Mouse (Mus musculus) v-Abl transformed pro-B cells (cell line): ENCODE results near the gene Fpgs.

ENCODE experiments used
- in situ Hi-C, 2 experiments: fragments of 400-800 bp; cut with MboI; formaldehyde crosslinking; loops; one replicate each; pipeline ENCODE4 v1.15.1; 2025; ENCODE audit not compliant: unreplicated experiment in 2 of 2

Gene Fpgs

DNA sequence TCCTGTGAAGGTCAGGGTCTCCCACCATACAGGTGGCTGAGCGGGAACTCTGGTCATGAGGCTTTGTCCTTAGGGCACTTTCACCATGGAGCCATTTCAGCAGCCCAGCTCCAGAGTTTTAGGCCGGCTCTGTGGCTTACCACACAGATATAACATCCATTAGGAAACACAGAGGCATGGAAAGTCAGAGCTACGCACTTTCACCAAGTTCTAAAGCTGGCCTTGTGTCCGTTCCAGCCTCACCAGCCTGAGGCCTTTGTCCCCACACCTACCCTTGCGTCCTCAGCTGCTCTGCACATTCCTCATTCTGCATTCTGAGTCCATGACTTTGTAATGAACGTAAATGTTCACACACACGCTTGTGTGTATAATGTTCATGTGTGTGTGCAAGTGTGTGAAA lies 1.1 kb upstream of the Fpgs start:
- in situ Hi-C loops: no loop called here

DNA sequence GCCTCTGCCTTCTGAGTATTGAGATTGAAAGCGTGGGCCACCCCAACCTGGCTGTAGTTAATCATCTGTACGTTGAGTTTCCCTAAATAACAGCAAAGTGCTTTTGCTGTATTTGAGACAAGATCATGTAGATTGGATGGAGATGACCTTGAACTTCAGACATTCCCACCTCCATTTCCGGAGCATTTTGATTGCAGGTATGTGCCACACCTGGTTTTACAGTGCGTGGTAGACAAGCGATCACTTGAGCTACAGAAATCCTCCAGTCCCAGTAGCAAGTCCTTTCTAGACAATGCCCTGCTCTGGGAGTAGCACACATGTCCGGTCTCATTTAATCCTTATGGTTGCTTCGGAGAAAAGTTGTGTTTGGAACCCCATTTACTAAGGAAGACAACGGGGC lies 899 bp downstream of the Fpgs start:
- in situ Hi-C loops: loop anchor here in 1 of 2 experiments (5.0 kb wide), 1 partner anchor 149 kb away; no protein-coding TSS in a partner anchor

DNA sequence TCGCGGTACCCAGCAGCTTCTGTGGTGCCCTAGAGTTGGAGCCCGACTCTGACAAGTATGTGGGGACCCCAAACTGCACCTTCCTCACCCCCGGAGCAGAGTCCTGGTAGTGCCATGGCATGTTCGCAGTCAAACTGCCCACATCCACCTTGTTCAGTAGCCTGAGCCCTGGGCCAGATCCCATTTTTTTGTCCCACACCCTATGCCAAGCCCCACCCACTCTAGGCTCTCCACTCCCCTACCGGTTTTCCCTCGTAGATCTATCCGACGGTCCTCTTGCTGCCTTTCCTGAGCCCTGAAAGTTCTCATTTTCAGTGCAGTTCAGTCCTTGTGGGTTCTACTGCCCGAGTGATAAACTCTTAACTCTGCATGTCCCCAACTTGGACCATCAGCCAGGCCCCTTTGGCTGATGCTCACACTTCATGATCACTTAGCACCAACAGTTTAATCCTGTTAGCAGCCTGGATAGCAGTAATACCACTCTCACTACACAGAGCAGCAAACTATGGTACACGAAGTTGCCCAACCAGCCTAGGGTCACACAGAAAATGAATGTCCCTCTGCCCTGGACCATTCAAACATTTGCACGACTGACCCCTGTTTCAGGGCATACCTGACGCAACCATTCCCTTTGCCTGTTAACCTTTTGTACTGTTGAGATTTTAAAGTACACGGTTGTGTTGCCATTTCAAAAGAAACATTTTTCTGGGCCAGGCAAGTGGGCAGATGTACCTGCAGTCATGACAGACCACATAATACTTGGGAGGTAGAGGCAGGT lies 2.8 kb downstream of the Fpgs start:
- in situ Hi-C loops: loop anchor here in 1 of 2 experiments (5.0 kb wide), 1 partner anchor 151 kb away; no protein-coding TSS in a partner anchor

DNA sequence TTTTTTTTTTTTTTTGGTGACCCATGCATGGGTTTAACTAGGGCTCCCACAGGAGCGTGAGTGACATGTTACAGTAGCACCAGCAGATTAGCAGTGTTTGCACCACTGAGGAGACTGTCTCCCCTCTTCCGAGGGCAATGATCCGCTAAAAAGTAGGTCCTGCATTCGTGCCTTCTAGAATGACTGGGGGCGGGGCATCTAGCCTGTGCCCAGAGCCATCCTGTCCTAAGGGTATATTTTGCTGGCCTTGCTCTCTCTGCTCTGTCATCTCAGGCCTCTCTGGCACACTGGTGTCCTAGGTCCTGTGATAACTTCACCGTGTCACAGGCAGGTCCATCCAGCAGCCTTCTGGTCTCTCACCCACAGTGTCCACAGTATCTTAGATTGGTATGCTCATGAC lies 4.3 kb downstream of the Fpgs start:
- in situ Hi-C loops: loop anchor here (5.0 to 25.0 kb wide), 2 partner anchors 112 to 153 kb away; partner anchors contain the start of genes 9430097D07Rik (in 1 of the 2), St6galnac4 (in 1 of the 2) and St6galnac6 (in 1 of the 2)

DNA sequence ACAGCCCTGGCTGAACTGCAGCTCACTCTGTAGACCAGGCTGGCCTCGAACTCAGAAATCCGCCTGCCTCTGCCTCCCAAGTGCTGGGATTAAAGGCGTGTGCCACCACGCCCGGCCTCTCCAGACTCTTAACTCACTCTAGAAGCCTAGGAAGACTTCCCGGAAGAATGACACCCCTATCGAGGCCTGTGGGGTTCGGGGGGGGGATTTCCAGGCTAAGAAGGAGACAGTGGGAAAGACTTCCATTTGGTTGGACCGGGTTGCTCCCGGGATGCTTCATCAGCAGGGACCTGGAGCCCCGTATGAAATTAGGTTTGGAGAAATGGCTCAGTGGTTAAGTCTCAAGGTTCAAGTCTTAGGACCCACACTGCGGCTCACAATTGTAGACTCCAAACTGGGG lies 9.3 kb downstream of the Fpgs start:
- in situ Hi-C loops: loop anchor here (5.0 to 25.0 kb wide), 2 partner anchors 107 to 158 kb away; partner anchors contain the start of genes 9430097D07Rik (in 1 of the 2), St6galnac4 (in 1 of the 2) and St6galnac6 (in 1 of the 2)

DNA sequence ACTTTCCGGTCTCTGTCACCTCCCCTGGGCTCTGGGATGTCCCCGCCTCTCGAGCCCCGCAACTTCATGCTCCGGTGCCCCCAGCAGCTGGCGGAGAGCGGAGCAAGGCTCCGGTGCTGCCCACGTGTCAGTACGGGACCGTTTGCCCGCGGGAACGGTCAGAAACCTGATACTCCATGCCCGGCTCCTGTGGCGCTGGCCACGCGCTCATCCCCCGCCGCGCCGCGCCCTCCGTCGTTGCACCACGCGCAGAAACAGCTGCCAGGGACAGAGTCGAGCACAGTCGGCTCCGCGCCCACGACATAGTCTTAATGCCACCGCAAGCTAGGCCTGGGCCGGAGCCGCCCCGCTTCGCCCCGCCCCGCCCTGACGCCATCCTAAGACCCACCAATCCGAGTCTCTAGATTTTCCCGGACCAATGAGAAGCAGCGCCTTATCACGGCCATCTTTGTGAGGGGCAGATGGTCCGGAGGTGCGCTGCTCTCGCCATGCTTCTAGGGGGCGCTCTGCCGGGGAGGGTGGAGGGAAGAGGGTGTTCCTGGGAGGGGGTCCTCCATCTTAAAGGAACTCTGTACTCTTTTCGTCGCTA lies 10.0 kb downstream of the Fpgs start:
- in situ Hi-C loops: loop anchor here in 1 of 2 experiments (25.0 kb wide), 1 partner anchor 107 kb away; the partner anchor contains the start of genes 9430097D07Rik, St6galnac4 and St6galnac6

DNA sequence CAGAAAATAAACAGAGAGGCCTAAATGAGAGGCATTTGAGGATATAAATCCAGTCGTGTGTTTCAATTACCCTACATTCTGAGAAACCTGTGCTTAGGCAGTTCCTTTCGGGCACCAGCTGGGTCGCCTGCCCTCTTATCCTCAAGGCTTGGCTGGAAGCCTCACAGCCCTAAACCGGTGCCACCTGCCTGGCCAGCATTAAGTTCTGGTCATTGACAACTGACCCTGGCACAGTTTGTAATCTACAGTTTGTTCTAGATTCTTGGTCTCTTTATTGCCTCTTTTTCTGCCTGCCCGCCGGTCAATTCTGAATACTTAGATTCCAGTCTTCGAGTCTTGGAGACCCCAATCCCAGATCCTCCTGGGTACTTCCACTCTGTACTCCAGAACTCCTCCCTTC lies 10.7 kb downstream of the Fpgs start:
- in situ Hi-C loops: loop anchor here in 1 of 2 experiments (25.0 kb wide), 1 partner anchor 106 kb away; the partner anchor contains the start of genes 9430097D07Rik, St6galnac4 and St6galnac6

DNA sequence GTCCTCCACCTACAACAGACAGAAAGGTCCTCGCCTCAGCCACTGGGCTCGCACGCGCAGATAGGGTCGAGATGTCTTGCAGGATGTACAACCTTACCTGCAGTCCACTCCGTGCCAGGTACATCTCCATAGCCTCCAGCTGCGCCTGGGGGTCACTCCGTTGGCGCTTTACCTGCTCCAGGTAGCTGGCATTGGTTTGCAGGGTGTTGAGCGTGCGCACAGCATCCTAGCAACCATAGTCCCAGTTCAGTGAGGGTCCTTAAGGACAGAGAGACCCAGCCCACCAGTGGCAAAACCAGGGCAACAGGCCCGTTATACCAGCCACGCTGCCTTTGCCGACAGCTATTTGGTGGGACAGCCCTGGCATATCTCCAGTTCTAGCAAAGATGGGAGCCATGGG lies 11.4 kb downstream of the Fpgs start:
- in situ Hi-C loops: loop anchor here in 1 of 2 experiments (25.0 kb wide), 1 partner anchor 105 kb away; the partner anchor contains the start of genes 9430097D07Rik, St6galnac4 and St6galnac6

DNA sequence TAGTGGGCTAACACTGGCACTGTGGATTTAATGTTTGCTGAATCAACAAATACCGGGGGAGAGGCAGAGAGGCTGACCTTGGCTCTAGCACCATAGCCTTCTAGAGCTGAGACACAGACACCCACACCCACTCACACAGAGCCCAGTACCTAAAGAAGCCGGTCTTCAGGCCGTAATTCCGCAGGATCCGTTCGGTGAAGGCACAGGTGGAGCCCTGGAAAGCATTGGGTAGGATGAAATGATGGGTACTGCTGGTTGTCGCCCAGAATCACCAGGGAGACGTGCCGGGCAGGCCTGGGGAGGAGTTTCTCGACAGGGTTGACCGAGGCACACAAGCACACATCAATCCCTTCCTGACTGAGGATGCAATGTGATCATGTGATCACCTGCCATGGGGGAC lies 12.9 kb downstream of the Fpgs start:
- in situ Hi-C loops: loop anchor here in 1 of 2 experiments (25.0 kb wide), 1 partner anchor 104 kb away; the partner anchor contains the start of genes 9430097D07Rik, St6galnac4 and St6galnac6

DNA sequence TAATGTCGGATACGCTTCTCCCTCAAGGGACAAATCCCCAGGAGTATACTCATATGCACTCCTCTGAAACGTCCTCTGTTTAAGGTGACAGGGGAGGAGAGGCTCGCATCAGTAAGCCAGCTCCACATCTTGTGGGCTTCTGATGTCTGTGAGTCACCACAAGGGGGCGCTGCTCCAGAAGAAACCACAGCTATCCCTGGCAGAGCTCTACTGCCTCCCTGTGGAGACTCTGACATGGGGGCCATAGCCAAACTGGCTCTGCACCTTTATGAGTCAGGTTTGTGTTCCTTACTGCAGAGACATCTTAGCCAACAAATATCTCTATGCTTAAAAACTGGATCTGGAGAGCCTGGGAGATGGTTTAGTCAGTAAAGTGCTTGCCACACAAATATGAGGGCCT lies 14.5 kb downstream of the Fpgs start:
- in situ Hi-C loops: loop anchor here (5.0 to 25.0 kb wide), 2 partner anchors 57 to 102 kb away; partner anchors contain the start of genes 9430097D07Rik (in 1 of the 2), St6galnac4 (in 1 of the 2) and St6galnac6 (in 1 of the 2)

DNA sequence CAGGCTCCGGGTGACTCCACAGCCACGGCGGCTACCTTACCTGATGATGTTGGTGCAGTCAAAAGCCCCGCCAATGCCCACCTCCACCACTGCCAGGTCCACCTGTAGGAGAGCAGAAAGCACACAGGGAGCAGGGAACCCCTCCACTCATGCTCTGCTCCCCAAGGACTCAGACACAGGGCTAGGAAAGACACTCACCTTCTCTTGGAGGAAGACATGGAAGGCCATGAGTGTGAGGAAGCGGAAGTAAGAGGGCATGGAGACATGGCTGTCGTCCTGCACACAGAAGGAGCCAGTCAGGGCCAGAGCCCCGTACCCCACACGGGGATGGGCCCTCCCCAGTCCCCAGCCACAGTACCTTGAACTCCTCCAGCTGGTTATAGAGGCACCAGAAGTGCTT lies 16.4 kb downstream of the Fpgs start:
- in situ Hi-C loops: loop anchor here (5.0 to 25.0 kb wide), 2 partner anchors 55 to 100 kb away; partner anchors contain the start of genes 9430097D07Rik (in 1 of the 2), St6galnac4 (in 1 of the 2) and St6galnac6 (in 1 of the 2)

DNA sequence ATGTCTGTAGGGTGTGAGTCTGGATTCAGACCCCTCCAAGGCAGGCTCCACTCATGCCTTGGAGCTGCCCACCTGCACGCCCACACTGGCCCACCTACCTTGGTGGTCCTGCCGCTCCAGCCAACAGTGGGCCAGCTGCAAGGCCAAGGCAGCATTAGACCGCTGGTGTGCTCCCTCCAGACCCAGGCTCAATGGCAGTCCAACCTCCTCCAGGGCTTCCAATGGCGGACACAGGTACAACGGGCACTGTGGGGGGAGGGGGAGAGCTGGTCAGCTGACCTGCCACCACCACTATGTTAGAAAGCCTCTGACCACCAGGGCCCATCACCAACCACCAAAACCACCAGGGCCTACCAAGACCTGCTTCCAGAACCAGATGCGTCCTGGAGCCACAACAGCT lies 17.3 kb downstream of the Fpgs start:
- in situ Hi-C loops: loop anchor here (5.0 to 25.0 kb wide), 2 partner anchors 54 to 99 kb away; partner anchors contain the start of genes 9430097D07Rik (in 1 of the 2), St6galnac4 (in 1 of the 2) and St6galnac6 (in 1 of the 2)

DNA sequence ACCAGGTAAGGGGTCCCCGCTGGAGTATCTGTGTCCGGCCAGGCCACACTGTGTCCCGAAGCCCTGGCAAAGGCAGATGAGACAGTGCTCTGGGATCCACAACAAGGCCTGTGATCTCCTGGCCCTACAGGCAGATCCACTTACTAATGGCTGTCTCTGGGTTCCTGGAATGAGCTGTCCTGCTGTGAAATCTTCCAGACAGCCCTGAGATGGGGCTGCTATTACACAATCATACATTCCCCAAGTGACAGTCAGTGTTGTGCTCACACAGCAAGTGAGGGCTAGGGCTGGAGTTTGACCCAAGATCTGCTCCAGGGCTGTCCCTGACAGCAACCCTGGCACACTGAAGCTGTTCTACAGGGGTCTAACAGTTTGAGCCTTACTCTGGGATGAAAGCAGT lies 18.1 kb downstream of the Fpgs start:
- in situ Hi-C loops: loop anchor here (5.0 to 25.0 kb wide), 2 partner anchors 54 to 99 kb away; partner anchors contain the start of genes 9430097D07Rik (in 1 of the 2), St6galnac4 (in 1 of the 2) and St6galnac6 (in 1 of the 2)

DNA sequence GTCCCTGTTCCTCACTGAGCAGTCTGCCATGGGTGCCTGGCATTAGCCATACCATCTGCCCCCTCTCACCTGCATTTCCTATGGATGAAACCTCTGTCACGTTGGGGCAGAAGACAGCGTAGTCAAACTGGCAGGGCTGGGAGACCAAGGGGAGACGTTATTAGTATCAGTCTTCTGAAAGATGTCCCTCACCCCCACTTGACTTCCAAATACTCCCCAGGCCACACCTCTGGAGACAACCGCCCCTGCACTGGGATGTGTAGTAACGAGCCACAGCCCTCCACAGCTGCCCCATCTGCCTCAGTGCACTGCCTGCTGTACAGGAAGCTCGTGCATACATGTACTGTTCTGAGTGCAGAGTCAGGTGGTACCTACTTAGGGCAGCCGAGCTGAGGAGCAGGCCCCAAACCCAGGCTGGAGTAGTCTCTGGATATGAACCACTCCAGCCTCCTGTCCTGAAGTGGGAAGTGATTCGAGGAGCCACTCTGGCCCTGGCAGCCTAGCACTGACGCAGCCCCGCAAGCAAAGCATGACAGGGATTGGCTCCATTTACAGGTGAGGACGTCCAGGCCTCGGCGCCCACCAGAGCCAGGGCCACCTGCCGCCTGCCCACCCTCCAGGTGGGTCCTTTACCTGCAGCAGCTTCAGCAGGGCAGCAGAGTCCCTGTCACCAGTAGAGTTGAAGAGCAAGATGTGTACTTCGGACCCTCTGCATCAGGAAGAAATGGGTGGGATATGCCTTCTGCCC lies 19.1 kb downstream of the Fpgs start:
- in situ Hi-C loops: loop anchor here (5.0 to 25.0 kb wide), 2 partner anchors 53 to 98 kb away; partner anchors contain the start of genes 9430097D07Rik (in 1 of the 2), St6galnac4 (in 1 of the 2) and St6galnac6 (in 1 of the 2)

DNA sequence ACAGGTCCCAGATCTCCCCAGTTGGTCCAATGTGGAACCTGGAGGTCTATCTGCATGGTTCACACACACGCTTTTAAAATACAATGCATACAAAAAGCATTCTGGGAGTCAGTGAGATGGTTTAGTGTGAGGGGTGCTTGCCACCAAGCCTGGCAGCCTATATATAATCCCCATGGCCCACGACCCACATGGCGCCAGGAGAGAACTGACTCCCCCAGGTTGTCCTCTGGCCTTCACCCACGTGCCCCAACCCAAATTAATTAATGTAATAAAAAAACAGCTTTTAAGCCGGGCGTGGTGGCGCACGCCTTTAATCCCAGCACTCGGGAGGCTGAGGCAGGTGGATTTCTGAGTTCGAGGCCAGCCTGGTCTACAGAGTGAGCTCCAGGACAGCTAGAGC lies 20.2 kb downstream of the Fpgs start:
- in situ Hi-C loops: loop anchor here in 1 of 2 experiments (25.0 kb wide), 1 partner anchor 96 kb away; the partner anchor contains the start of genes 9430097D07Rik, St6galnac4 and St6galnac6

DNA sequence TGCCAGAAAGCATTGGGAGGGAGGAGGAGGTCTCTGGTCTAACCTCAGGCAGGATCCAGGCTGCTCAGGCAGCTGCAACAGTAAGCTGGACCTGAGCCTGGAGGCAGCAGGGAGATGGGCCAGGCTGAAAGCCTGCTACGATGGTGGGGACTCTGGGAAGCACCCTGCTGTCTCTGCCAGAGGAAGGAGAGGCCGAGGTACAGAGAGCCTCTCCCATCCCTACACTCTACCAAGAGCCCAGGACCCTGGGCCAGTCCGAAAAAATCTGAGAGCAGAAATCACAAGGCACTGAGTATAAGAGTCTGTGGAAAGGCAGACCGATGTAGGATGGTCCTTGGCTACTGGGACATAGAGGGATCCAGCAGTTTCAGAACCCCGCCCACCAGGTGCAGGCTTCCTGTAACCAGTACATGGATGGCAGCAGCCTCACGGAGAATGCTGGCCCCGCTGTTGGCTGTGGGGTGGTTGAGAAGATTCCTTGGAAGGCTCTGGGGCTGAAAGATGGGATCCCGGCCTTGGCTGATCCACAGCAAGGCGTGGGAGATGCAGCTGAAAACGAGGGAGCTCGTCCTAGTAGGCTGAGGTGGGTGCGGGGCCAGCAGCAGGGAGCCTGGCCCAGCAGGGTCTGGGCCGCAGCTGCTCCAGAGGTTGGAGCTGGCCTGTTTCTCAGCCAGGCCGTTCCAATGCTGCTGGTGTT lies 21.1 kb downstream of the Fpgs start:
- in situ Hi-C loops: loop anchor here in 1 of 2 experiments (25.0 kb wide), 1 partner anchor 96 kb away; the partner anchor contains the start of genes 9430097D07Rik, St6galnac4 and St6galnac6

DNA sequence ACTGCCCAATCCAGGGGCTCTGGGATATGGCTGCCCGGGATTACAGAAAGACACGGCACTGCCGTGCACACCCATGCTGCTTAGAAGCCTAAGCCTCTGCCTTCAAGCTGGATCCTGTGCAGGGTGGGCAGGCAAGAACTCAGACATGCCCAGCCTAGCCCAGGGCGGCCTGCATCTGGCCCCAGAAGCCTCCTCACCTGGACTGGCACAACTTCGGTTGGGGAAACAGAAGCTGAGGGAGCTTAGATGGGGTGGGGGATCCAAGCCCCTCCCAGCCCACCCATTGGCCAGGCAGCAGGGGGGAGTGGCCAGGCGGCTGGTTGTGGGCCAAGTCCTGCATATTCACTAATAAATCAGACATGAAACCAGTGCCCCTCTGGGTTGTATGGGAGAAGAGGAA lies 22.2 kb downstream of the Fpgs start:
- in situ Hi-C loops: loop anchor here in 1 of 2 experiments (25.0 kb wide), 1 partner anchor 94 kb away; the partner anchor contains the start of genes 9430097D07Rik, St6galnac4 and St6galnac6

DNA sequence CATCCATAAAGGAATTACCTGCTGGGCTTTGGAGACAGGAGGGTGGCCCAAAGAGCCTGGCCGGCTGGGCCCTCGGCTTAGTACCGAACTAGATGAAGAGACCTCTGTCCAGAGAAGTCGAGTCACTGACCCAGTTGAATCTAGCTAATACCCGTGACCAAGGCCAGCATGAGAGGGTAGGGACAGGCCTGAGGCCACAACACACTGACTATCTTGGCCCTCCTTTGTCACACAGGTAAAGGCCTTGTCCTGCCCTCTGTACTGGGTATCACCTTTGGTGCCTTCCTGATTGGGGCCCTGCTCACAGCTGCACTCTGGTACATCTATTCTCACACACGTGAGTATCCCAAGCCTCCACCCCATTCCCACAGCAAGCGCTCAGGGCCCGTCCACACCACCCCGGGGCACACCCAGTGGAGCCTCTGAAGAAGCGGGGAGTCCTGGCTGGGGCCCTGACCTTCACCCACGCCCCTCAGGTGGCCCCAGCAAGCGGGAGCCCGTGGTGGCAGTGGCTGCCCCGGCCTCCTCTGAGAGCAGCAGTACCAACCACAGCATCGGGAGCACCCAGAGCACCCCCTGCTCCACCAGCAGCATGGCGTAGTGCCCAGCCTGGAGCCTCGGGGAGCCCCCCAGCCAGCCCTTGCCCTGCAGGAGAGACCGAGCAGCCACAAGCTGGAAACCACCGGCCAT lies 22.8 kb downstream of the Fpgs start:
- in situ Hi-C loops: loop anchor here in 1 of 2 experiments (25.0 kb wide), 1 partner anchor 94 kb away; the partner anchor contains the start of genes 9430097D07Rik, St6galnac4 and St6galnac6
